Mouse (Mus musculus) ES-E14 (cell line): ENCODE data around the gene Sigmar1. TPM values are rescaled to one million over a fixed set of nuclear protein-coding genes. Genes with fewer than 3 reads are reported as not detected.

Source experiments
- DNase-seq: peaks from one replicate; pipeline ENCODE4 v3.0.0-alpha.2; 2013; ENCODE audit warnings: low read depth, low spot score
- H3K27ac ChIP-seq: 2 replicates; pipeline ENCODE4 v1.5.1; 2012; ENCODE audit warnings: low read depth, mild to moderate bottlenecking, low read length, moderate library complexity, mixed read lengths; ENCODE audit not compliant: poor library complexity, insufficient read depth, severe bottlenecking
- H3K36me3 ChIP-seq: 2 replicates; pipeline ENCODE4 v1.6.1; 2012; ENCODE audit warnings: mild to moderate bottlenecking, low read length, moderate library complexity, mixed read lengths; ENCODE audit not compliant: control insufficient read depth, poor library complexity, insufficient read depth, severe bottlenecking
- H3K4me1 ChIP-seq, 2 experiments: fragments of 150-350 bp in 1 of 2; sonication (generic) in 1 of 2; 2 replicates each; pipeline ENCODE4 v1.6.1; 2012; ENCODE audit warnings: low read length in 2 of 2, mild to moderate bottlenecking in 1 of 2, mixed read lengths in 1 of 2; ENCODE audit not compliant: control insufficient read depth in 2 of 2, insufficient read depth in 2 of 2, poor library complexity in 1 of 2
- H3K4me3 ChIP-seq, 2 experiments: fragments of 150-350 bp in 1 of 2; sonication (generic) in 1 of 2; 2 replicates each; pipeline ENCODE4 v1.5.1; 2012; ENCODE audit warnings: low read length in 2 of 2, low read depth in 1 of 2, mild to moderate bottlenecking in 1 of 2, mixed read lengths in 1 of 2; ENCODE audit not compliant: insufficient read depth in 1 of 2, poor library complexity in 1 of 2, severe bottlenecking in 1 of 2
- H3K9ac ChIP-seq: 2 replicates; pipeline ENCODE4 v1.6.1; 2012; ENCODE audit warnings: low read depth, mild to moderate bottlenecking, low read length, mixed read lengths; ENCODE audit not compliant: poor library complexity, insufficient read depth, severe bottlenecking
- H3K9me3 ChIP-seq: fragments of 150-350 bp; sonication (generic); 2 replicates; pipeline ENCODE4 v1.6.1; 2012; ENCODE audit warnings: low read depth, mild to moderate bottlenecking, low read length; ENCODE audit not compliant: control insufficient read depth, insufficient read depth
- CHD2 ChIP-seq: IDR thresholded peaks from 2 replicates; pipeline ENCODE4 v1.6.1; 2014; ENCODE audit warnings: mild to moderate bottlenecking, low read depth, low read length, inconsistent platforms
- HCFC1 ChIP-seq: IDR thresholded peaks from 2 replicates; pipeline ENCODE4 v1.6.1; 2012; ENCODE audit warnings: low read length, inconsistent platforms, borderline replicate concordance; ENCODE audit not compliant: insufficient read depth
- MAFK ChIP-seq: IDR thresholded peaks from 2 replicates; pipeline ENCODE4 v1.6.1; 2014; ENCODE audit warnings: mild to moderate bottlenecking, low read depth, low read length, inconsistent platforms; ENCODE audit not compliant: insufficient read depth
- ZC3H11A ChIP-seq: IDR thresholded peaks from 2 replicates; pipeline ENCODE4 v1.6.1; 2012; ENCODE audit warnings: low read depth, mild to moderate bottlenecking, inconsistent platforms, low read length, borderline replicate concordance
- ZNF384 ChIP-seq: IDR thresholded peaks from 2 replicates; pipeline ENCODE4 v1.6.1; 2012; ENCODE audit warnings: low read depth, low read length, inconsistent platforms
- in situ Hi-C, 2 experiments: fragments of 600-800 bp; cut with MboI; formaldehyde crosslinking; loops; one replicate each; pipeline ENCODE4 v1.15.1; 2025; ENCODE audit warnings: low sequenced_read_pairs in 2 of 2, inconsistent platforms in 1 of 2; ENCODE audit not compliant: unreplicated experiment in 2 of 2
- total RNA-seq: library from RNA; depleted of rRNA; stranded (reverse); fragments of 300-350 nt; gene quantifications from 2 replicates; pipeline ENCODE4 v1.2.3, GENCODE M21; 2012

Sigmar1 gene
- total RNA-seq, 1 experiment: 198 TPM

DNA sequence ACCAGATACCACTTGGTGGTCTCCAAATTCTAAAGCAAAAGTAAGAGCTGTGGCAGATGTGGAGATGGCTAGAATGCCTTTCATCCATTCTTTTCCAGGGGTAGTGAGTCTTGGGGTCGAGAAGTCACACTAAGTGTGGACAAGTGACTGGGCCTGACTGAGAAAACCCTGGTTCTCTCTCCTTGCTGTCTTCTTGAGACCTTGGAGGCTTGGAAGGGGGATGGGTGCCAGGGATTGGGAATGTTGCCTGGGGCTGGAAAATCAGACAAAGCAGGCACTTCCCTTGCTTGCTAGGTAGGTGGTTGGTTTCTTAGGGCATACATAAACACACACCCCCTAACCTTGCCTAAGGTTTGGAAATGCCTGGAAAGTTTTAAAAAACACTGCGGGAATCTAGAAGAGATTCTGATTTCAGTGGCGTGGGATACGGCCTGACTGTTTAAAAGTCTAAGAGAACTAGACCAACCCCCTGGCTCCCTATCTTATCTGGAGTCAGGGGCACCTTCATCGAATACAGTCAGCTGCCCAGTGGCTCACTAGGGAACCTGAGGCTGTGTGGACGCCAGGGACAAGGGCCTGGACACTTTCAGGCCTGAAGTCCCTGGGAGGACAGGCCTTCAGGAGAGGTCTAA lies 3.8 kb upstream of the Sigmar1 start:
- peak overlapping the region; percentile 65; the same call in 1 of the 2 replicates for H3K9ac ChIP-seq
- H3K4me1 ChIP-seq: peaks cover 2 to 16% of the 10 kb centered on the region in 2 experiments; a peak in 2 of 4 replicates

DNA sequence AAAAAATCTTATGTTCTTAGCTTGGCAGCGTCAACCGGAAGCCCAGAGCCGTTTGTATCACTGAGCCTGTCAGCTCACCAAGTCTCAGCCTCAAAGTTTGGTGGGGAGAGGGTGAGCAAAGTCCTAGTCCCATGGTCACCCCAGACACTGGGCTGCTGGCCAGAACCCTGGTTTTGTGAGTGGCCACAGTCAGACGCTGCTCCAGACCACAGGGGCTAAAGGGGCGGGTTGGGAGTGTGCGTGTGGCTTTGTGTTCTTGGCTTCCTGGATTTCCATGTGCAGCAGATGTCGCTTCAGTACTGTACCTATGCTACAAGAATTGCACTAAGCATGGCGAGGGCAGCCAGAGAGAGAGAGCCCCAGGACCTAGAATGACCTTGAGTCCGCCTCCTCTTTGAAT lies 3.2 kb upstream of the Sigmar1 start:
- DNase-seq: no peak
- H3K9me3 ChIP-seq: no peaks in the 10 kb centered on the region
- no peak overlapping the region for H3K4me3 ChIP-seq
- no peak overlapping the region for H3K9ac ChIP-seq
- in situ Hi-C loops: no loop called here
- TF ChIP-seq MAFK (no peak), CHD2 (no peak), HCFC1 (no peak), ZNF384 (no peak), ZC3H11A (no peak)
- peaks cover 2 to 16% of the 10 kb centered on the region in 2 experiments; a peak in 2 of 4 replicates for H3K4me1 ChIP-seq
- H3K27ac ChIP-seq: no peak overlapping the region
- peaks cover 11% of the 10 kb centered on the region; the same call in 1 of the 2 replicates for H3K36me3 ChIP-seq

More for the DNA sequence above, 3.8 kb upstream of the Sigmar1 start:
- Histone ChIP-seq H3K36me3 (peaks cover 11% of the 10 kb centered on the region; the same call in 1 of the 2 replicates), H3K27ac (0 out of 2 replicates have a peak overlapping the region, but pooled peaks have one; percentile 16), H3K9me3 (no peaks in the 10 kb centered on the region), H3K4me3 (peak overlapping the region; percentile 43 to 58)
- no peak for TF ChIP-seq MAFK
- no peak for TF ChIP-seq CHD2
- TF ChIP-seq ZNF384: no peak
- TF ChIP-seq HCFC1: no peak
- TF ChIP-seq ZC3H11A: no peak
- no peak for DNase-seq
- in situ Hi-C loops: no loop called here

GRCm38 (mm10) chr4:41758701-41759100 lies 2.7 kb upstream of the Sigmar1 start:
- TF ChIP-seq CHD2 (no peak), ZNF384 (no peak), ZC3H11A (no peak), HCFC1 (no peak), MAFK (no peak)
- Histone ChIP-seq H3K4me1 (peaks cover 2 to 16% of the 10 kb centered on the region in 2 experiments; a peak in 2 of 4 replicates), H3K9me3 (no peaks in the 10 kb centered on the region), H3K27ac (no peak overlapping the region), H3K9ac (no peak overlapping the region), H3K36me3 (peaks cover 11% of the 10 kb centered on the region; the same call in 1 of the 2 replicates), H3K4me3 (no peak overlapping the region)
- in situ Hi-C loops: no loop called here
- no peak for DNase-seq

GRCm38 (mm10) chr4:41758021-41758420 lies 2.1 kb upstream of the Sigmar1 start:
- Histone ChIP-seq H3K4me3 (no peak overlapping the region), H3K4me1 (peaks cover 2 to 16% of the 10 kb centered on the region in 2 experiments; a peak in 2 of 4 replicates), H3K9ac (no peak overlapping the region), H3K36me3 (peaks cover 11% of the 10 kb centered on the region; the same call in 1 of the 2 replicates), H3K9me3 (no peaks in the 10 kb centered on the region), H3K27ac (no peak overlapping the region)
- no peak for DNase-seq
- in situ Hi-C loops: no loop called here
- TF ChIP-seq ZNF384 (no peak), CHD2 (no peak), HCFC1 (no peak)

GRCm38 (mm10) chr4:41757321-41757720 lies 1.4 kb upstream of the Sigmar1 start:
- in situ Hi-C loops: no loop called here
- no peak overlapping the region for H3K4me3 ChIP-seq
- no peak for DNase-seq

More at GRCm38 (mm10) chr4:41757321-41757720, 1.4 kb upstream of the Sigmar1 start:
- no peak overlapping the region for H3K9ac ChIP-seq
- H3K27ac ChIP-seq: no peak overlapping the region
- peaks cover 2 to 16% of the 10 kb centered on the region in 2 experiments; a peak in 2 of 4 replicates for H3K4me1 ChIP-seq
- no peaks in the 10 kb centered on the region for H3K9me3 ChIP-seq
- TF ChIP-seq MAFK (no peak), ZNF384 (no peak), ZC3H11A (no peak), CHD2 (no peak), HCFC1 (no peak)
- H3K36me3 ChIP-seq: peaks cover 11% of the 10 kb centered on the region; the same call in 1 of the 2 replicates
